Mouse (Mus musculus) colon, adult 2 months (tissue): Measurements from ENCODE around the gene Gtf3c3. TPM values are rescaled to one million over a fixed set of nuclear protein-coding genes. Genes with fewer than 3 reads are reported as not detected.

Experiments
- polyA plus RNA-seq: library from polyadenylated mRNA; depleted of rRNA; stranded (reverse); fragments of >200 nt; gene quantifications from 2 replicates; pipeline ENCODE4 v1.2.3, GENCODE M21; 2012; rRNA removed

The Gtf3c3 gene
- polyA plus RNA-seq, result 1.7 and 1.9 TPM in 2 replicates

GRCm38 (mm10) chr1:54438340-54439079 is at the start of gene Gtf3c3:
Gtf3c3 (minus strand) TSS chr1:54438971.

Other genes starting within 250 kb of the Gtf3c3 start
- gene Hecw2, start 243.8 kb downstream of the Gtf3c3 start, polyA plus RNA-seq, result 0.35 and 0.56 TPM in 2 replicates
- gene Ccdc150, start 188.3 kb downstream of the Gtf3c3 start, polyA plus RNA-seq, result not detected in 2 replicates
- 0.98 and 1.3 TPM in 2 replicates for gene Pgap1, start 118.7 kb upstream of the Gtf3c3 start, polyA plus RNA-seq